Mouse (Mus musculus): Measurements from ENCODE around the gene Pak2. TPM values are rescaled to one million over a fixed set of nuclear protein-coding genes. Genes with fewer than 3 reads are reported as not detected.
A peak's percentile ranks its signal among the peaks of the same experiment; 100 is the strongest.

Pak2 gene
- total RNA-seq, 2 experiments from 2014 or later, result 26.5 to 27.8 TPM

GRCm38 (mm10) chr16:32010330-32010729 is 68.8 kb downstream of the Pak2 start:
- intact Hi-C loops (cut with DNase I), result no loop called here
- DNase-seq (ENCODE audit: low spot score in 2 of 2), result no peak

- intact Hi-C loops (cut with DNase I), result no loop called here
- DNase-seq (ENCODE audit: low spot score in 2 of 2), result peak; percentile 25 to 29
These were observed 69.2 kb downstream of the Pak2 start for GRCm38 (mm10) chr16:32009913-32010312.

GRCm38 (mm10) chr16:32008529-32009293 is 70.4 kb downstream of the Pak2 start:
- intact Hi-C loops (cut with DNase I), result no loop called here
- no peak for DNase-seq (ENCODE audit: low spot score in 2 of 2)

GRCm38 (mm10) chr16:32004731-32005130 is 74.4 kb downstream of the Pak2 start:
- intact Hi-C loops (cut with DNase I), result no loop called here

GRCm38 (mm10) chr16:32002509-32003477 is 76.3 kb downstream of the Pak2 start, which contains the start of gene Senp5:
Gene Senp5, minus strand, starts transcription at chr16:32003287.
- intact Hi-C loops (cut with DNase I), result loop anchor here (2.0 kb wide), 1 partner anchor 54 kb away; the partner anchor contains the start of genes 0610012G03Rik and Ncbp2
- DNase-seq (ENCODE audit: low spot score in 2 of 2), result peak; percentile 88 to 90

More at GRCm38 (mm10) chr16:32004731-32005130, 74.4 kb downstream of the Pak2 start:
- DNase-seq (ENCODE audit: low spot score in 2 of 2), result no peak

GRCm38 (mm10) chr16:31996371-31996770 is 82.8 kb downstream of the Pak2 start:
- intact Hi-C loops (cut with DNase I), result no loop called here
- DNase-seq (ENCODE audit: low spot score in 2 of 2), result no peak

- intact Hi-C loops (cut with DNase I), result no loop called here
- DNase-seq (ENCODE audit: low spot score in 2 of 2), result no peak
These were observed 85.2 kb downstream of the Pak2 start for GRCm38 (mm10) chr16:31993946-31994345.

GRCm38 (mm10) chr16:31993195-31993594 is 85.9 kb downstream of the Pak2 start:
- intact Hi-C loops (cut with DNase I), result no loop called here
- DNase-seq (ENCODE audit: low spot score in 2 of 2), result no peak

GRCm38 (mm10) chr16:31992039-31992438 is 87.1 kb downstream of the Pak2 start:
- intact Hi-C loops (cut with DNase I), result no loop called here

GRCm38 (mm10) chr16:31980946-31981345 is 98.2 kb downstream of the Pak2 start:
- intact Hi-C loops (cut with DNase I), result no loop called here
- no peak for DNase-seq (ENCODE audit: low spot score in 2 of 2)

More at GRCm38 (mm10) chr16:31992039-31992438, 87.1 kb downstream of the Pak2 start:
- DNase-seq (ENCODE audit: low spot score in 2 of 2), result no peak

- intact Hi-C loops (cut with DNase I), result no loop called here
- no peak for DNase-seq (ENCODE audit: low spot score in 2 of 2)
These were observed 99.6 kb downstream of the Pak2 start for GRCm38 (mm10) chr16:31979501-31979900.

GRCm38 (mm10) chr16:31975258-31975657 is 103.9 kb downstream of the Pak2 start:
- DNase-seq (ENCODE audit: low spot score in 2 of 2), result no peak
- intact Hi-C loops (cut with DNase I), result no loop called here

Small RNAs within 50 kb of the gene (microRNA-seq; reads per million reads assigned to microRNA genes)
- 0 reads per million in 2 experiments for gene Gm26269

Other genes with a start within 250 kb of the Pak2 start
- gene Meltf, start 200.5 kb downstream of the Pak2 start, total RNA-seq (2021), result under 1 TPM; 0.40 to 0.46 TPM
- gene Pigz, start 145.5 kb downstream of the Pak2 start, total RNA-seq (2021), result 10 to 100 TPM; 14.6 to 20.9 TPM
- 10 to 100 TPM; 50.7 to 56.1 TPM for gene 0610012G03Rik, start 130.8 kb downstream of the Pak2 start, total RNA-seq (2021)
- gene Ncbp2, start 130.8 kb downstream of the Pak2 start, total RNA-seq (2021), result 10 to 100 TPM; 47.8 to 49.5 TPM
- gene Senp5, start 76.1 kb downstream of the Pak2 start, total RNA-seq (2021), result 10 to 100 TPM; 44.6 to 47.6 TPM
- gene Pigx, start 20.4 kb upstream of the Pak2 start, total RNA-seq (2021), result 10 to 100 TPM; 26.4 TPM
- gene Cep19, start 20.5 kb upstream of the Pak2 start, total RNA-seq (2021), result 10 to 100 TPM; 68.6 to 71.2 TPM
- gene Nrros, start 86.3 kb upstream of the Pak2 start, total RNA-seq (2021), result 10 to 100 TPM in 1 of 2 experiments, 1 to 10 TPM in 1; 8.5 to 12.3 TPM
- gene Bex6, start 100.5 kb upstream of the Pak2 start, total RNA-seq (2021), result not detected
- 10 to 100 TPM; 41.4 to 44.7 TPM for gene Fbxo45, start 167.8 kb upstream of the Pak2 start, total RNA-seq (2021)
- 10 to 100 TPM; 10.9 to 11.9 TPM for gene Wdr53, start 167.9 kb upstream of the Pak2 start, total RNA-seq (2021)
- gene Smco1, start 192.1 kb upstream of the Pak2 start, total RNA-seq (2021), result not detected
- 10 to 100 TPM; 25.4 to 28.6 TPM for gene Rnf168, start 198.1 kb upstream of the Pak2 start, total RNA-seq (2021)